Mouse (Mus musculus) cerebellum, postnatal 14 days (tissue): ENCODE measurements around the gene Diaph2.
A peak's percentile ranks its signal among the peaks of the same experiment; 100 is the strongest.
"Not testable (repeated sequence)": the region's sequence is repeated elsewhere in the genome, so short reads cannot be mapped to it uniquely, and the experiment has no call there.

Source experiments
- DNase-seq, 2 experiments: peaks; one replicate each; pipeline ENCODE4 v3.0.0; 2021; ENCODE audit warnings: mixed read lengths in 2 of 2

The Diaph2 gene

DNA sequence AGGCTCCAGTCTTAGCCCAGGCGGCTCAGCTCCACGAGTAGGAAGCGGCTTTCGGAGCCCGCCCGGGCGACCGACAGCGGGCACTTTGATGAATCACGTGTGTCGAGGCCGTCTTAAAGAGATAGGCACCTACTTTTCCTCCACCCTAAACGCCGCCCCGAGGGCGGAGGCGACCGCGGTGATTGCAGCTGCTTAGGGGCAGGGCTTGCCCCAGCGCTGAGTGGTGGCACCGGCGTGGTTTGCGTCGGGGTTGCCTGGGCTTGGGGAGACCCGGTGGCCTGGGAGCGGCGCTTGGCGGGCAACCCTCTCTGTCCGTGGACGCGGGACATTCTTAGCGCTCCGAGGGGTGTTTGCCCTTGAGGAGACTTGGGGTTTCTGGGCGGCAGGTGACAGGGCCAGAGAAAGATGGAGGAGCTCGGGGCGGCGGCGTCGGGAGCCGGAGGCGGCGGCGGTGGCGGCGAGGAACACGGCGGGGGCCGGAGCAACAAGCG, at the start of gene Diaph2:
Diaph2 (plus strand) TSS at position 172 of the 491 bp plus-strand sequence.
- peak; percentile 69 for DNase-seq

DNA sequence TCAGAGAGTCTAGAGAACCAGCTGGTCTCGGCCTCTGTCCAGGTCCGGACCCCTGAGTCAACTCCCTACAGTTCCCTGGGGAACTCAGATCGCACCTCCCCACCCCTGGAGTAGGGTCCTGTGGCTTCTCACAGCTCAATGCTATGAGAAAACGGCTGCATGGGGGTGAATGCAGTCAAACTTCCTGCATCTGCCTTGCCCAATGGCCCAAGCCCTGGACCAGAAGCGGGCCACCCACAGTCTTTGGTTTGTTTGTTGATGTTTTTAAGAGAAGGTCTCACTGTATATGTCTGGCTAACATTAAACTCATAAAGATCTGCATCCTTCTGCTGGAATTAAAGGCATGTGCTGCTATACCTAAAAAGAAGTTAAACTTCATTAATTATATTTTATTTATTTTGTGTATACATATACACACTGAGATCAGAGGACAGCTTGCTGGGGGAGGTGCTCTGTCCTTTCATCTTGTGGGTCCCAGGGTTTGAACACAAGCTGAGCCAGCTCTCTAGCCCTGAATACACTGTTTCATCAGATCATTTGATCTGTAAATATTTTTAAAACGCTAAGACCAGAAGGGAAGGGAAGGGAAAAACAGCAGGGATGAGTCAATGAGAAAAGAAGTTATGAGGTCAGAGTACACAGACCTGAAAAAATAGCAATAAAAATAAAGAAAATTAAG, 47.8 kb upstream of the Diaph2 start:
- no peak for DNase-seq

DNA sequence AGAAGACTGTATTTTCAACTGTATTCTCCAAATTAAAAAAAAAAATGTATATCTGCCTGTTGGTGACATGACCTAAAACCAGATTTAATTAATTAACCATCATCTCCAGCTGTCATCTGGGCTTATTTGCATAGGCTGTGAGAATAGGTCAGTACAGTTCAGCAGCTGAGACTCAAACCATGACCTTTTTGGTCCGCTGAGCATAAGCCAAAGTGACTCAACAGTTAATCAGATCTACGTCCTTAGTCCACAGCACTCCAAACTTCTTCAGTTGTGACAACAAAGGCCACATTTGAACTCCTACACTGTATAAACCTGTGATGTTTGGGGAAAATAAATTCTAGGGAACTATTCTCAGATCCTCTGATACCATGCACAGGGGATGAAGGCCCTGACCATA, 39.9 kb upstream of the Diaph2 start:
- DNase-seq, result no peak

DNA sequence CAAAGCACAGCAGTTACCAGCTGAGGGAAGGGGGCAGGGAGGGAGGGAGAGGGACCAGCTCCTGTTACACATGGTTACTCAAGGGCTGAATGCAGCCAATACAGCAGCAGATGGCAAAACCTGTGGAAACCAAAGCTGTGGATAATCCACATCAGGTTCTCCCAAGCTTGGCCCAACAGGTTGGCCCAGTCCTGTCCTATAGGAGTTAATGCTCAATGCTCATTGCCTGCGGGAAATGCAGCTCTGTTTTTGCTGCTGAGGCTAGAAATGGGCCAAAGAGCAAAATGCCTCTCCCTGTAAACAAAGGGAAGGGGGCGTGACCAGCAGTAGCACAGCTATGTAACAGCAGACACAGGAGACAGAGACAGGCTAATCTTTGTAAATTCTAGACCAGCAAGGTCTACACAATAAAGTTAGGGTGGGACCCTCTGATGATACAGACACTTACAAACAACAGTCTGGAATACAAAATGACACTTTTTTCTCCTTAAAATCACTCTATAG, 20.8 kb upstream of the Diaph2 start:
- no peak for DNase-seq

DNA sequence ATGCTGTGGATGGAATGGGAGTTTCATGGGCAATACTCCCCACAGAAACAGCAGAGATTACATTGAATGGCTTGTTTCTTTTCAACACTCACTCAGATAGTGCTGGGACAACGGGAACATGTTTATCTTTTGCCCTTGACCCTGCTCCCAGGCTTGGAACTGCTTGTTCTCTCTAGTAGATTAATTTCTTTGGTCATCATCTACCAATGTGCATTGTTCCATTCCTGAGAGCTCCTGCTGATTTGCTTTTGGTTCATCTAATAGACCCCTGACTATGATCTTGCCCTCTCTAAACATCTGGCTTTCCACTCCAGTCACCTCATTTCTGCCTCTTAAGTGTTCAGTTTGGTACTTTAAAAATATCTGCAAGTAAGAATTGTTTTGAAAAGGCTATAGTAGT, 13.0 kb upstream of the Diaph2 start:
- no peak for DNase-seq

DNA sequence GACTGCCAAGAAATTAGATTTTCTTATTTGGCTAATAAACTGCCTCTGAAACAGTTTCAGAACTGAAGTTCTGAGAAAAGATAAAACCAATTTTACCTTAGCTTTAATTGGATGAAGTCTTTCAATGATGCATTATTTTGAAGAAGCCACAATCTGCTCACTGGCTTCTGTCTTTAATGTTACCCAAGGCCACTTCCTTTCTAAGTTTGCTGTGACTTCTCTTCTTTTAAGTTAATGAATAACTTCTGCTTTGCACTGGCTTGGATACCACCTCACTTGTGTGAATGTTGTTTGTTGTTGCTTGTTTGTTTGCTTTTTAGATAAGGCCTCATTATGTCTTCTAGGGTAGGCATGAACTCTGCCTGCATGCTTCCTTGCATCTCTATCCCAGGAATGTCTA, 10.3 kb upstream of the Diaph2 start:
- no peak for DNase-seq

DNA sequence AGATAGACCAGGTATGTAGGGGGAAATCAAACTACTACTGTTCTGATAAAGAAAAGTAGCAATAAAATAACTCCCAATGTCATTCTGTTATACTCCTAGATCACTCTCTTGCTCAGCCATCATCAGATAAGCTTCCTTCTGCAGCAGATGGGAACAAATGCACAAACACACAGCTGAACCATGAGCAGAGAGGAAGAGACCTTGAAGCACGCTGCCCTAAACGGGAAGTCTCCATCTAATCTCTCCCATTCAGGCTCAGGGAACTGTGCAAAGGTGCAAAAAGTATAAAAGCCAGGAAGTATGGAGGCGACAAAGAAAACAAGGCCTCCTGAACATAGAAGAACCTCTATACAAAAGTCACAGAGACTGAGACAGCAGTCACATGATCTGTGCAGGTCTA, 6.6 kb upstream of the Diaph2 start:
- no peak for DNase-seq

DNA sequence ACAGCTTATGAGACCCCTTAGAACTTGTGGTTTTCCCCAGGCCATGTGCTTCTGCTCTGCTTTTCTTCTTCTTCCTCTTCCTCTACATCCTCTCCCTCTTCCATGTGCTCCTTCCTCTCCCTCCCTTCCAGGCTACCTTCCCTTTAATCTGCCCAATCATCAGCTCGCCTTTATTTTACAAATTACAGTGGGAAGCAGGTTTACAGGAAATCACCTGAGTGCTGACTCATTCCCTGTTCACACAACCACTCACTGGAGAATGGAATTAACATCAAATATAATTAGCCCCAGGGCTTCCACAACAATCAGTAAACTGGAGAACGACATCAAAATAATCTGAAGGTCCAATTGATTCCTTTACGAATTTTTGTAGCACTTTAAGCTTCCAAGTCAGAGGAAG, 3.6 kb upstream of the Diaph2 start:
- DNase-seq, result no peak

DNA sequence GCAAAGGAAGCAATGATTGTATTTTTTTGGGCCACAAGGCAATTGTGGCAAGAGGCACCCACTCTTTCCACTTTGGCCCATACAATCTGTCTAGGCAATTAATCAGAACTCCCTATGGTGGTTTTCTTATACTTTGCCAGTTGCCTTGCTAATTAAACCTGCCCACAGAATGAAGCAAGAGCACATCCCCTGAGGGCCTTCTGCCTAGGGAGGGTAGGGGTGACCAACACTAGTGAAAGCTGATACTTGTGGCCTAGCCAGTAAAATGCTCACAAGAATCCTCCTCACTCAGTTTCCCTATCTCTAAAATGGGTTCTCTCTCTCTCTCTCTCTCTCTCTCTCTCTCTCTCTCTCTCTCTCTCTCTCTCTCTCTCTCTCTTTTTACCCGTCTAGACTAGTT, 440 bp upstream of the Diaph2 start:
- no peak for DNase-seq

DNA sequence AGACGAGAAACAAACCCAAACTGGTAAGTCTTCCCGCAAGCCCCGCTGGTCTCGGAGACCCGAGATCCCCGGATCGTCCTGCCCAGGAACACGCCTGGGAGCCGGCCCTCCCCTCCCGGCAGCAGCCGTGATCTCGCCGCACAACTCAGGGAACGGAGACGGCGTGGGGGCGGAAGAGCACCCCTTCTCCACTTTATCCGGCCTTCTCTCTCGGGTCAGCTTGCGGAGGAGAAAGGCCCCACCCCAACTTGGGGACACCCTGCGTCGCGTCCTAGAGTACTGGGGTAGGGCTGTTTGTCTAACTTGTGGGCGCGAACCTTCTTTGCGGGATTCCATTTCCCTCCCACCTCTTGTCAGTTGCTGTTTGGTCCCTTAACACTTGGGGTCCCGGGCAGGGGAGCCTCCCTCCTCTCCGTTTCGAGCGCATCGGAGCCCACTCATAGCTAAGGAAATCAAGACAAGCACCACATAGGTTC, 590 bp downstream of the Diaph2 start:
- no peak for DNase-seq

DNA sequence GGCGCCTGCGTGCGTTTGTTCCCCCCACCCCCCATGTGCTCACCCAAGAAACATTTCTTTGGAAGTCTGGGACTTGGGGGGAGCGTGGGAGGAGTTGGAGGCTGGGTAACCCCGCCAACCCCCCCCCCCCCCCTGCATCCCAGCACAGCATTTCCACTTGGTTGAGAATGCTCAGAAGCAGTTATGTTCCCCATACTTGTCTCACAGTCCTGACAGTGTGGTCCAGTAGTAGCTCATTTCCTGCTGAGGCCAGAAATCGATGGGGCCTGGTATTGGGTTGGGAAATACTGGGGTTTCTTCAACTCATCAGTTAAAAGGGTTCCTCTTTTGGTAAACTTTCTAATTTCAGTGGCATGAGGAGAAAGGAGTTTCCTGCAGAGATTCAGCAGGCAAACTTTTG, 1.1 kb downstream of the Diaph2 start:
- DNase-seq, result no peak

DNA sequence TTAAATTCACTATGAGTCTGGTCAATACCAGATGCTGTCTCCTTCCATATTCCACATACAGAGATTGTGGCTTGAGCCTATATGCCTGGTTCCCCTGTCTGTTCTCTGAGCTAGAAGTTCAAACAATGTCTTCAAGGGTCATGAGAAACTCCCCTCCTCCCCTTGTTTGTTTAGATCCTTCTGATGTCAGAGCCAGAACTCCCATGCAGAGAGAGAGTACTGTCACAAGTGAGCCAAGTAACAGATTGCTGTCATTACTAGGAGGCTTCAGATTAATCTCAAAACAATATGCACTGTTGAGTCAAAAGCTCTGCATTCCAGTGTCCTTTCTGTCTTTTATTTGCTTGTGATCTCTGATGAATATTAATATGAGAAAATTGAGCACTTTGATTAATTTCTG, 7.1 kb downstream of the Diaph2 start:
- DNase-seq, result no peak

DNA sequence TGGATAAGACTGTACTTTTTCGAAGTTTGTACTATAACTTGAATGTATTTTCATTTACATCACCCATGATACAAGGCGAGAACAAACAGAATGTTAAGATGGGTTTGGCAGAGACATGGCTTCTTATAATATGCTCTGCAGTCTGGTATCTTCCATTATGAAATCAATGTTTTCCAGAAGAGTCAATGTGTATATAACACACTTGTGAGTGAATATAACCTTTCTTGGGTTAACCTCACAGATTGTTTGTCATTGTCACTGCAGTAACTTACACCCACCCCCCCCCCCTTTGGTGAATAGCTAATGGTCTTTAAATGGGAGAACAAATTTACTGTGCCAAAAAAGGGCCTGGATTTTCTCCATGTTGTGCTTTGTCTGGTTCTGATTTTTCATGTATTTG, 13.1 kb downstream of the Diaph2 start:
- no peak for DNase-seq

DNA sequence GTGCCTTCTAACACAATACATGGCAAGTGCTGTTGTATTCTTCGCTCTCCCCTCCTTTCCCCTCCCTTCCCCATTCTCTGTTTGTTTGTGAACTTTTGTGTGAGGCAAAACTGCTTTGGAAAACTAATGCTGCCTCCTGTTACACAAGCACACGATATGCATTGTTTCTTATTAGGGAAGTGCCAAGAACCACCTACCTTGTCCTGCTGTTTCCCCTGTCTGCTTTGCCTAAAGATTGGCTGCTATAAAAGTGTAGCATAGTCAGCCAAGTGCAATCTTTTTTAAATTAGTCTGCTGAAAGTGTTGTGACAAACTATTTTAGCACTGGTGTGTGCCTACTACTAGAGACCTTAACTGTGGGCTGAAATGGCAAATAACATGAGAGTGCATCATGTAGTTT, 15.8 kb downstream of the Diaph2 start:
- no peak for DNase-seq

DNA sequence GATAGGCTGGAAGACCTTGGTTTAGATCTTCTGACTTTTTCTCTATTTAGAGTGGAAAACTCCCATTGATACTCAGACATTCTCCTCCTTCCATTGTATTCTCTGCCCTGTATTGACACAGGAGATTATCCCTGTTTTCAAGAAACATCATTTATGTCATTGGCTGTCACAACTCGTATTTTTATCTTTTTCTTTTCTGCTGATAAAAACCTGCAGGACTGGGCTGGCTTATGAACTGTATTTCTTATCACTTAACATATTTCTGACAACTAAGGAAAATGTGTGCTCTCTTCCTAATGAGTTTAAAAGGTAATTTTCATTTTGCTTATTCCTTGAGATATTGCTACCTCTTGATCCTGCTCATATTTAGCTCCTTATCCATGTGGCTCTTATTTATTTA, 17.3 kb downstream of the Diaph2 start:
- DNase-seq, result no peak

DNA sequence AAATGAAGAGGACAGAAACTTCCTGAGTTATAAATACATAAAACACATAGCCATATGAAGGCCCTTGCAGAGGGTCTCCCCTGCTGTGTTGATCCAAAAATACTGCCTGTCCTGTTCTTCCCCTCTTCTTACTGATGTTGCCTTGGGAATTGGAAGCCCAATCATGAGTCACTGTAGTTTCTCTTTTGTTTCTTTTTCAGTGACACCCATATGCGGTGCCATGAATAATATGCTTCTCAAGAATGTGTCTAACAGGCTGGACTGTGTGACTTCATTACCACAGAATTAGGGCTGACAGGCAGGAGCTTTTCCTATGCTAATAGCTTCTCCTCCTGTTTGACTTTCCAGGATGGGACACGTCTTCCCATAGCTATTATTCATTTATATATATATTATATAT, 21.1 kb downstream of the Diaph2 start:
- DNase-seq, result no peak

DNA sequence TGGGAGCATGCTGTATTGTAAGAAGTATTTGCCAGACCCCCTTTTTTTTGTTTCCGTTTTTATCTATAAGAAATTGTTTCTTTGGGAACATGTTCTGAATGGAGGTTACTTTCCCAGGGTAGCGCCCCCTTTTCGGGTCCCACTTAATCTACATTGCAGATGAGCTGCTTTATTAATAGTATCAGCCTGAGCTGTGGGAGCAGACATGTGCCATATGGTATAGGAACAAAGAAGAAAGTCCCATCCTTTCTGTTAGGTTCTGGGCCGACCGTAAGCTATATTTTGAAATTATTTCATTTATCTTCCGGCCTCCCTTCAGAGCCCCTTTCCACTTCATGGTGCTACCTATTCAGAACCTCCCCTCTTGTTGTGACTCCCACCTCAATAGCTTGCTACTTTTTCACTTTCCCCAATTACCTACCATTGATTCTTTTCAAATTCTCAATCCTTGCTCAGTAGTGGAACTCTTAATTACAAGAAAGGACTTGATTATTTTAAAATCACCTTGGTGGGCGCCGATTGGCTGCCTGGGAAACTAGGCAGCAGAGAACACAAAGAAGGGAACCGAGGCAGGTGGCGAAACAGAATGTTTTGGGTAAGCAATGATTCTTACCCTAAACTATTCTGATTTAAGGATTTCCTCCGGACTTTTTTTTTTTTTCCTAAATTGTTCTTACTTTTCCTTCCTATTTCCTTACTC, 24.2 kb downstream of the Diaph2 start:
- no peak for DNase-seq

DNA sequence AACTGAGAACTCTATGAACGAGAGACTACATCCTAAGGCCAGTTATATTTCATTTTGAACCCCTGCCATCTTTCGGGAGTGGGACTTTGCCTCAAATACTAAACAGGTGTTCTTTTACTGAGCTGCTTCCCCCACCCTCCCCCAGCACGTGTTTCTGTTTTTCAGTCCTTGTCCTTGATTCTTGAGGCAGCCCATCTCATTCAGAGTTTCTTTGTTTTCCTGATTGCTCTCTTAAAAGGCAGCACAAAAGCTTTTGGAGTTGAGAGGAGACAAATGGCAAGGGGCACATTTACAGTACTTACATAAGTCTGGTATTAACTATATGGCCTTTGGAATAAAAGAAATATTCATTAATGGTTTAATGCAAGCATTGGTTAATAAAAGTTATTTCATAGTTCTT, 24.9 kb downstream of the Diaph2 start:
- no peak for DNase-seq

DNA sequence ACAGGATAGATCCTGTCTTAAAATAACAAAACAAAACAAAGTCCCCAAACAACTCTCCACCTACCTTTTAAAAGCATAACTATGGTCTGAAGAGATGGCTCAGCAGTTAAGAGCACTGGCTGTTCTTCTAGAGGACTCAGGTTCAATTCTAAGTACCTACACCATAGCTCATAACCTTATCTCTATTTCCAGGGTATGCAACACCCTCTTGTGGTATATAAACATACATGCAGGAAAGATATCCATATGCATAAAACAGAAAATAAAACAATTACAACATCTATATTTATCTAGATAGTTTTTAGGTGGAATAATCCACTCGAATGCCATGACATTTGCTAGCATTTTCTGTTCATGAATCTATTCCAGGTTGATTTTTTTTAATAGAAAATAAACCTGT, 27.2 kb downstream of the Diaph2 start:
- DNase-seq, result no peak

DNA sequence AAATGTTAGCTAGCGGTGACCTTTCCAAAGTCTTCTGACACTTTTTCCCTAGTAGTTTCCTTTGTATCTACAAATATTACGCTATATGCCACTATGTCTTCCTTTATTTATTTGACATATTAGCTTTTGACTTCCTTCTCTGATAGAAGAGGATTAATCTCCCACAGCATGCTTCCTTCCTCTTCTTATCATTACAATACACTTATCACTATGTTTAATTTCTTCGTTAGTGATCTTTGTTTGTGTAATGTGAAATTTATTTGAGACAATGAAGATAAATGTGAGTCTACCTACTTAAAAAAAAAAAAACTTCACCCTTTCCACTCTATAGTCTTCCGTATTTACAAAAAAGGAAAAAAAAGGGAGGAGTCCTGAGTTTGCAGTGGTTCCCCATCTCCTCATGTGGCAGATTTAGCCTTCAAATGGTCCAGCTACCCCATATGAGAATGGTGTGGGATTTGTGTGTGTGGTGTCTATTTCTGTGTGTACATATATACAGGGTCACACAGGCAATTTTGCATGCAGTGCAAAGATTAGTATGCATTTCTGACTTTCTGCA, 27.9 kb downstream of the Diaph2 start:
- no peak for DNase-seq

DNA sequence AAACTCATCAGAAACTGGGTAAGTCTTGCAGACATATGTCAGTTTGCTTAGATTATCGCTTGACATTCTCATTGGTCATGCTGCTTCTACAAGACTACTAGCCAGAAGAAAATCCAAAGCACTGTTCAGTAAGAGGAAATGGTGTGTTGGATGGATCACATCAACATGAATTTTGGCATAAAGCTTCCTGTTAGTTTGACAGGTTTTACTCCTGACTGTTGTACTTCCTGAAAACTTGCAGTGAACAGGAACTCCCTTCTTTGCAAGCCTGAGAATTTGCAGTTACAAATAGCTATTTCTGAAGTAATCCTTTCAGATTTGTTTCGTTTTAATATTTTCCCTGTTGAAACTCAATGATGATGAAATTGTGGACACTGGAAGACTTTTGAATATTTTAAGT, 32.3 kb downstream of the Diaph2 start:
- DNase-seq, result no peak

DNA sequence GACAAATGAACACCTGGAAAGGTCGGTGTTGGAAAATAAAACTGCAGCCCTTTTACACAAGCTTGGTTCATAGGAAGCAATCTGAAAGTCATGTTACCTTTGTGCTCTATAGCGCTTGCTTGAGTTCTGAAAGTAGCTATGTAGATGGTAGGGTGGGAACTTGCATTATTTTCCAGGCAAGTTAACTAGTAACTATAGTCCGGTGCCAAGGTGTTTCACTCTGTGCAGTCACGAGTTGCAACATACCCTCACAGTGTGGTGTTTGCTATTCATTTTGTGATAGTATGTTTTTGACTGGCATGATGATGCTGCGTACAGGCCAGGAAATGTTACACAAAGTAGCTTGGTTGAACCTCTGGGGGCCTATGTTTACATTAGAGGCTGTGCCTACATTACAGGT, 34.5 kb downstream of the Diaph2 start:
- DNase-seq, result no peak

DNA sequence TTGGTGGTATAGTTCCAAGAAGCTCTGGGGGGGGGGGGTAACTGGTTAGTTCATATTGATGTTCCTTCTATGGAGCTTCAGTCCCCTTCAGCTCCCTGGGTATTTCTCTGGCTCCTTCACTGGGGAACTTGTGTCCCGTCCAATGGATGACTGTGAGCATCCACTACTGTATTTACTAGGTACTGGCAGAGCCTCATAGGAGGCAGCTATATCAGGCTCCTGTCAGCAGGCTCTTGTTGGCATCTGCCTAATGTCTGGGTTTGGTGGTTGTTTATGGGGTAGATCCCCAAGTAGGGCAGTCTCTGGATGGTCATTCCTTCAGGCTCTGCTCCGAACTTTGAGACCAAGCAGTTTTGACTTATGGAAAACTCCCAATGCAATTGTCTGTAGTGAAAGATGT, 50.4 kb downstream of the Diaph2 start:
- DNase-seq, result not testable (repeated sequence)

DNA sequence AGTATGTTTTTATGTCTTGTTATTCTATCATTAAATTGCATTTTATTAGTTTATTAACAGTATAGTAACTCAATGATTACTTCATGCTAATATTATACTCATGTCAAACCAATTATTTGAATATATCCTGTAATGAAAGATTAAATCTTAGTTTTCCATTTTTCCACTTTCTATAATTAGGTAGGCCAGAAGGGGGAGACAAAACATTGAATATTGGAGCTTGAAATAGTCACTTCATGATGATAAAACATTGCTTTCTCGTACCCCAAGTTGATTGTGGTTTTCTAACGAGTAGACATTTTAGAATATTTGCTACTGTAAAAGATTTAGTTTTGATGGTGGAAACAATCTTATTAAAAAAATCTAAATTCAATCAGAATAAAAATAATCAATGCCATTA, 82.4 kb downstream of the Diaph2 start:
- peak in 1 of 2 experiments; percentile 6 for DNase-seq
